Mouse (Mus musculus) adipocyte (in vitro differentiated cells): Measurements from ENCODE around the gene Pmvk.

Source experiments
- DNase-seq: peaks from one replicate; pipeline ENCODE4 v3.0.0-alpha.2; 2016; ENCODE audit warnings: low spot score

Pmvk gene

DNA sequence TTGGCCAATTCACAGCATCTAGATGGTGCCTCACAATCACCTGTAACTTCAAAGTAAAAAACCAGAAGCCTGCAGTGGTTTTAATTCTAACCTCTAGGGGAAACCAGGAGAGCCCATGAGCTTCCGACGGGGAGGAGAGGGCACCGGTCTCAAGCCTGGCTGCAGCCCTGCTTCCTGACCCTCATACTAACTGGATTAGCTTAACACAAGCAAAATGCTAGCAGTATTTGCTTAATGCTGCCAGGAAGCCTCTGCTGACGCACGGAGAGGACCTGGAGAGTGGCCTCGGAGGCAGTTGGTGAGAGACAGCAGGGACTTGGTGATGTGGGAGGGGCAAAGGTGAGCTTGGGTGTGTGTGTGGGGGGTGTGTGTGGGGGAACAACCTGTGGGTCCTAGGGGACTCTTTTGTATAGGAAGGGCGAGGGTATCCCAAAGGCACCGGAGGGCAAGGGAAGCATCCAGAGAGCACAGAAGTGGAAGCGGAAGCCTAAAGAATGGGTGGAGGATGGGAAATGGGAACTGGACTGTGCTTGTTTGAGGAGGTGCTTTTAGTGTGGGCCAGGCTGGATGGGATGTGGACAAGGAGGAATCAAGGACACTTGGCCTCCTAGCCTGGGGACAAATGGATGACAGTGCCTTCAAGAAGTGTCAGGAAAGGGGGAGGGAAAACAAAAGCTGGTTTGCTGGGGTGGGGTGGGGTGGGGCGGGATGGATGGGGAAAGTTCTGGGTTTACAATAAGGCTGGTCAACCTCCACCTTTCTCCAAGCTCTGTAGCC lies at the start of gene Pmvk:
Pmvk (plus strand) TSS at position 141 of the 777 bp plus-strand sequence.
- DNase-seq, result no peak

DNA sequence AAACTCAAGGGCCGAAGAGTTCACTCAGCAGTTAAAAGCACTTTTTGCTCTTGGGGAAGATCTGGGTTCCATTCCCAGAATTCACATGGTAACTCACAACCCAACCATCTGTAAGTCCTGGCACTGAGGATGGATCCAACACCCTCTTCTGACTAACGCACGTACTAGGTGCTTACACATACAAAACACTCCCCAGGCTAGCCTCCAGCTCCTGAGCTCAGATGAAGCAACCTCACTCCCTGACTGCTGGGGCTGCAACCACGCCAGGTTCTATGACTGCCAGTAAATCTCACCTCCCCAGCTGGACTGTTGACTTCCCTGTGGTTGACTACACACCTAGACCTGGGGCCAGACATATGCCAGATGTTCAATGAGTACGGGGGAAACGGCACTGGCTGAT lies 47.5 kb upstream of the Pmvk start:
- DNase-seq, result no peak

DNA sequence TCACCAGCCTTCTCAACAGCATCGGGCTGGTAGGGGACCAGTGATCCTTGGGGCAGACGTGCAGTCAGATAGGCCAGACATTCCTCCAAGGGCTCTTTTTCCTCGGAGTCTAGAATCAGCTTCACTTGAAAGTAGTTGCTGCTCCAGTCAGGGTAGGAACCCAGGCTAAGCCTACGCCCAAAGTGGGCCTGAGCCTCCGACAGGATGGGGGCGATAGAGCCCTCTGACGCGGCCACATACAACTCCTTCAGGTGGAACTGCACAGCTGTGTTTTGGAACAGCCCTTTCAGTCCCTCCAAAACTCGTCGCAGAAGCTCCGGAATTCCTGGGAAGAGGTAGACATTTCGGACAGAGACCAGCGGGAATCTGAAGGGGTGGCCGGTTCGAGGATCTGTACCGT lies 45.9 kb upstream of the Pmvk start:
- DNase-seq, result no peak

DNA sequence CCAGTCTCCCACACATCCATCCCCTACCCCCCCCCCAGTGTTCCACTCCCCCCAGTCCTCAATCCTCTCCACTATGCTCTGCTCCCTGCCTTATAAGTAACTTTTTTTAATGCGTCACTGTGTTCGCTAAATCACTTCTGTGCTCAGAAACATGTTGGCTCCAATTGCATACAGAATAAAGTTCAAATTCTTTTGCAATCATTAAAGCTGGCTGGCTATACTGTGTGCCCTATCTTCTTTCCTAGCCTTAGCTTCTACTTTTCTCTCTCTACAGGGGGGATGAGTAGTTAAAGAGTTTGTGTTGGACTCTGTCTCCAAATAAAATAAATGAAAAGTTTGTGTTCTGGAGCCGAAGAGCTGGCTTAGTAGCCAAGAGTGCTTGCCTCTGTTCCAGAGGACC lies 44.6 kb upstream of the Pmvk start:
- DNase-seq, result peak; percentile 79

DNA sequence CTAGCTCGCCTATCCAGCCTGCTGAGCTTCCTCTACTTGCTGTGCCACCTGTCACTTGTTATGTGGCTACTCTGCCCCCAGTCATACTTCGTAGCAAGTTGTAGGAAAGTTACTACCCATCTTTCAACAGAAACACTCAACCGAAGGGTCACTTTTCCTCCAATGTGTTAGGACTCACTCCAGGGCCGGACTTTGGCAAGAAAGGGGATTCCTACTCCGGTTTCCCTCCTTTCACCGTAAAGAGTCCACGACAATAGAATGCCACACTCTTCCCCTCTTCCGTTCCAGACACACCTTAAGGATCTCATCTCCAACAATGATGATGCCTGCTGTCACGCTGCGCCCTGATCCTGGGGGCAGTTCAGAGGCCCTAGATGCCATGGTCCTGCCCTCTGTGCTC lies 43.5 kb upstream of the Pmvk start:
- no peak for DNase-seq

DNA sequence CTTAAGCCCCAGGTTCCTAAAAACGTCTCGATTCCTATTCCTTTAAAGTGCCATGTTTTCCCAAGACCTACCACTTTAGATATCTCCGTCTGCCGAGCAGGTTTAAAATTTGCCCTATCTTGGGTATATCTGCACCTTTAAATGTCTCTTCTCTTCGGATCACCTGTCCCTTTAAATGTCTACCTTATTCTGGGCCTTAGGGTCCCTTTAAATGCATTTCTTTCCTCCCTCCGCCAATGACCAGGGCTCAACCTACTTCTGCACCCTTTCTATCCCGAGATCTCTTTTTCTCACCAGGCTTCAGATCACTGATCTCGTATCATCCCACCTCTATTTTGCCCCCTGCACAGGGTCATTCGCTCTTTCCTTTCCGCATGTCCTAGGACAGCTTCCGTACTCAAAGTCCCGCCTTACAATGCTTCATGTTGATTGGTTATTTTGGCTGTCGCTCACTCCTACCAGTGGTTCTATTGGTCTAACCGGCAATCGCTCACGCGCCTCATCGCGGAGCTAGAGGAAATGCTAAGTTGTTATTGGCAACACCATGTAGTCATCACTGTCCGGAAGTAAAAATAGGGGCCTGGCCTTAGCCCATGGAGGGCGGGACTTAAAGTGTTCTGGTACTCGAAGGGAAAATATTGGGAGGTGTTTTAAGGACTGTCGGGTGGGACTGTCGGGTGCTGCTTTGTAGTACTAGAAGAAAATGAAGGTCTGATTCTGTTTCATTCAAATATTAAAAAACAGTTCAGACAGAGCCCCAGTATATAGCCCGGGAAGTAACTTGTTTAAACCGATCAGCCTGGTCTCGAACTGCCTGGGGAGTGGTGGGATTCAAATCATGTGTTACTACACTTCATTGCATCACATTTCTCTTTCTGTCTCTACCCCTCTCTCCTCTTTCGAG lies 42.6 kb upstream of the Pmvk start, which contains the start of gene Flad1:
Flad1 (minus strand) TSS at position 381 of the 904 bp plus-strand sequence.
- peak; percentile 100 for DNase-seq

DNA sequence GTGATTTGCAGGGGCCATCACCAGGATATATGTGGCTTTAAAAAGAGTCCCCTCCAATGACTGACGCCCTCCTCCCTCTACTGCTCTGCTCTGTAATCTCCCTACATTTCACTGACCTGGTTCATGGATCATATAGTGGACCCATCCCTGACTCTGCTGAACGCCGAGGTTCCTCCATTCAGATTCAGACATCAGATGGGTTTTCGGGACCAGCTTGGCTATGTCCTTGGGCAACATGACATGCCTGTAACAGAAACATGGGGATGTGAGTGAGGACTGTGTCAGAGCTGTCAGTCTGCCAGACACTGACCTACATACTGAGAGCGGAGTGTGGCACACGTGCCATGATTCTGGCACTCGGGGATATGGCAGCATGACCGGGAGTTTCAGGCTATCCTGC lies 38.2 kb upstream of the Pmvk start:
- no peak for DNase-seq

DNA sequence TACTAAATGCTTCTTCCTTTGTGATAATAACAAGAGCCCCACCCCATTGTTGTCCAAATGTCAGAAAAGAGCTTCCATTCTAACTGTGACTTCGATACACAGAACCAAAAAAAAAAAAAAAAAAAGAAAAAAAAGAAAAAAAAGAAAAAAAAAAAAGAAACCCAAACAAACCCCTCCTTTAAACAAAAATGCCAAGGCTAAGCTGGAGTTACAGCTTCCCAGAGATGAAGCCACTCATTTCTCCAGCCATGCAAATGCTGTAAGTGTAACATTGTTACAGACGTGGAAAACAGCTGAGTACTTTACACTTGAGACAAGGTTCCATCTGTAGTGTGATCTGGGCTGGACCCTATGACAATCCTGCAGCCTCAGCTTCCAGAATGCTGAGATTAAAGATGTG lies 37.2 kb upstream of the Pmvk start:
- DNase-seq, result no peak

DNA sequence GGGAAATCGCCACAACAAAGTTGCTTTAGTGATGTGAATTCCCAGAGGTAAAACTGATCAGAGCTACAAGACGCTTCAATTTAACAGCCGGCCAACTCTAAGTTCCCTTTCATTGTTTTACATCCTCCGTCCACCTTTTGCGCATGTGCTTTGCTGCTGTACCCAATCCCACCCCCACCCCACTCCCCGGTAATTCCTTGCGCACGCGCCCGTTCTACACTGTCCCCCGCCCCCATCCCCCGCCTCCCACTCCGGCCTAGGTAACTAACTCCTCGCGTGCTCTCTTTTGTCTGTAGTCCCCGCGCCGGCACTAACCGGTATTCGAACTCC lies 36.5 kb upstream of the Pmvk start:
- no peak for DNase-seq

DNA sequence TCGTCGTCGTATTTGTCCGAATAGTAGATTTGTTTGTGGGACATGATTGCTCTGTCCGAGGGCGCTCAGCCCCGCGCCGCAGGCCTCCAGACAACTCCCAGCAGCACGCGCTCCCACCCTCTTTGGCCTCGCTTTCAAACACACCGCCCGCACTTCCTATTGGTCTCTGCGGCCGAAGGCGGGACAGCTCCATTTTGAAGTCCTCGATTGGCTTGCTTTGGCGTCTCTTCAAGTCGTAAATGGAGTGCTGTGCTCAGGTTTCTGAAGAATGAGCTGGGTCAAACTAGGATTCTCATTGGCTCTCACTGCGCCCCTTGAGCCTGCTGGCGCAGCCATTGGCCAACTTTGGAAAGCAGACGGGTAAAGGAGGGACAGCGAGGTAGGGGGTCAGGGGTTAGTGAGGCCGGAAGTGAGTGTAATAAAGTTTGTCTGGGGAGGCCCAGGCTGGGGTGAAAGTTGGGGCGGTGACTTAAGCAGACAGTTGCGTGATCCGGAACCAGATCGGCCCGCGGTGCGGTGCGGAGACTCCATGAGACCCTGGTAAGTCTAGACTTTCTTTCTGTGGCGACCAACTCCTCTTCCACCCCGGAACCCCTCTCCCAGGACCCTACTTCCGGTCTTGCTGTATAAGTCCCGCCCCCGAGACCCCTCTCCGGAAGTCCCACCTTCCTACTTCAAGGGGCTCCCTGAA lies 36.0 kb upstream of the Pmvk start, which contains the start of the genes Cks1b and Shc1:
Cks1b (minus strand) TSS at position 214 of the 691 bp plus-strand sequence.
Shc1 (plus strand) TSS at position 274 of the 691 bp plus-strand sequence.
- DNase-seq, result peak; percentile 100

DNA sequence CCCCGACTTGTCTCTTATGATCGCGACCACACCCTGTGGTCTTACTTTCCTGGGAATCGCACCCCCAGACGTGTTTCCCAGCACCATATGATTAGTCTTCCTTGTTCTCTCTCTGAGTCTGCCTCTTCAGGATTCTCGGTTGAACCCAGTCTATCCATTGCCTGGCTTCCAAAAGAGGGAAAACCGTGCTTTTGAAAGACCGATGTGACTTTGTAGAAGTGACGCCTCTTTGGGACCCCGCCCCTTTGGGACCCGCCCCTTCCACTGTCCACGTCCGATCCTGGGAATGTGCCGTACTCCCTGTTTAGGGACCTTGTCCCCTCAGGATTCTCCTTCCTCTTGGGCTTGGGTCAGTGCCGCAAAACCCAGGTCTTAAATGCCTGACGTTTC lies 35.5 kb upstream of the Pmvk start:
- DNase-seq, result peak; percentile 95

DNA sequence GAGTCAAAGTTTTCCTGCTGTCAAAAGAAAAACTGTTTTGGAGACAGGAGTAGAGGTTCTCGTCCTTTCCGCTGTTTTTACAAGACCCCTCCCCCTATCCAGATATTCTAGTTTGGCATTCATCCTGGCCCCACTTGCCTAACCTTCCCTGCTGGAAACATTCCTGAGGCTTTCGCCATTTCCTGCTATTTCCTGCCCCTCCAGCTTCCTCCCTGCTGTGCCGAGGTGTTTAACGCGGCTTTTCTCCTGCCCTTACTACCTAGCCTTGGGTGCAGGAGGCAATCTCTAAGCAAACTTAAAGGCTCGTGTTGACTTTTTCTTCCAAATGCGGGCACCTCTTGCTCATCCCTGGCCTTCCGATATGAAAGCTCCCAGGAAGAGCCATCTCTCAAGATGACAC lies 34.8 kb upstream of the Pmvk start:
- peak; percentile 93 for DNase-seq

DNA sequence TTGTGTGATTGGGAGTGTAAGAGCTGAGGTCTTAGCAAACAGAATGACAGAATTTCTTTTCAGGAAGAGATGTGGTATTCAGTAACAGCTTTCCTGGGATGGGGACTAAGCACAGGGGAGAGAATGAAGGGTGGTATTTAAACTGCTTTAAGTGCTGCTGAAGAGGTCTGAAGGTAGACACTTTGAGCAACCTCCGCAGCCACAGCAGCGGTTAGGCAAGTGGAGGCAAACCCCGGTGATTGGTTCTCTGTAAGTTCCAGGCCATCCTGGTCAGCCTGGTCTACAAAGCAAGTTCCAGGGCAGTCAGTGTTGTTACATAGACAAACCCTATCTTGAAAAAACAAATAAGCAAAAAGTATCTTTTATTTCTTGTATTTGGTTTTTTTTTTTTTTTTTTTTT lies 34.4 kb upstream of the Pmvk start:
- DNase-seq, result no peak

DNA sequence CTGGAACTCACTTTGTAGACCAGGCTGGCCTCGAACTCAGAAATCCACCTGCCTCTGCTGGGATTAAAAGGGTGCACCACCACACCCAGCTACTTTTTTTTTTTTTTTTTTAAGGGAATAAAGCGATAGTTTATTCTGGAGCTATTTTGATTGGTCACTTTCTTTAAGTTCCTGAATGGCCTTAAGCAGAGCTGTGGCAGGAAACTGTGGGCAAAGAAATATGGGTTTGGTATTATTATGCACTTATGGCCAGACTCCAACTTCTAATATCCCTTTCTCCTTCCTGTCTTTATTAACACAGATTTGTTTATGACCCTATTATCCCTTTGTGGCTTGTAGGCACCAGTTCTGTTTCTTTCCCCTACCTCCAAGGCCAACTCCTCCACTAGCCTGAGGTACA lies 33.9 kb upstream of the Pmvk start:
- DNase-seq, result no peak

DNA sequence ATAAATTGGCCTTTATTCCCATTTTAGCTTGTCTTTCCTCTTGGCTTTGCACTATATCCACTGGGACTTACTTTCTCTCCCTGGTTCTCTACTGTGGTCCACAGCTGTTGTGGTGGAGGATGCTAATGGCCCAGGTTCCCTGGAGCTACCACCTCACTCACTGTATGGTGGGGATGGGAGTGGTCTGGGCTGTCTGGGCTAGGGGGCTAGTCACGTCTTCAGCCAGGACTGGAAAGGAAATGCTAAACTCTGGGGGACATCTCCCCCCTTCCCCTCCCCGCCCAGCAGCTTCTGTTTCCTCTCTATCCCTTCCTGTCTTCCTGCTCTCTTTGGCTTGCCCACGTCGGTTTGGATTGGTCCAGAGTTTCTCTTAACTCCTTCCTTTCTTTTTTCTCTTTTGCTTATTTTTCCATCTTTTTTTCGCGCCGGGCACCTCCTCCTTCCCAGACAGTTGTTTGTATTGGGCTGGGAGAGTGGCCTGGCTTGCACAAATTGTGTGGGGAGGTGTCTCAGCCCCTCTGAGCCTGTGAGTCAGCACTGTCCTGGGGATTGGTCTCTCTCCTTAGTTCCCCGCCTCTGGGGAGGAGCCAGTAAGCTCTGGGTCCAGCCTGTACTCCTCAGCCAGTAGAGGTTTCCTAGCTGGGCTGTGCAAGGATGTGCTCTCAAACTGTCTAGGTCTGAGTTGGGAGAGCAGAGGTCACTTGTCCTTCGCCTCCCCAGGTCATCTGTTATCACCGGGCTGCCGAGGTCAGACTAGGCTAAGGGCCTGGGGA lies 33.2 kb upstream of the Pmvk start:
- DNase-seq, result peak; percentile 98

DNA sequence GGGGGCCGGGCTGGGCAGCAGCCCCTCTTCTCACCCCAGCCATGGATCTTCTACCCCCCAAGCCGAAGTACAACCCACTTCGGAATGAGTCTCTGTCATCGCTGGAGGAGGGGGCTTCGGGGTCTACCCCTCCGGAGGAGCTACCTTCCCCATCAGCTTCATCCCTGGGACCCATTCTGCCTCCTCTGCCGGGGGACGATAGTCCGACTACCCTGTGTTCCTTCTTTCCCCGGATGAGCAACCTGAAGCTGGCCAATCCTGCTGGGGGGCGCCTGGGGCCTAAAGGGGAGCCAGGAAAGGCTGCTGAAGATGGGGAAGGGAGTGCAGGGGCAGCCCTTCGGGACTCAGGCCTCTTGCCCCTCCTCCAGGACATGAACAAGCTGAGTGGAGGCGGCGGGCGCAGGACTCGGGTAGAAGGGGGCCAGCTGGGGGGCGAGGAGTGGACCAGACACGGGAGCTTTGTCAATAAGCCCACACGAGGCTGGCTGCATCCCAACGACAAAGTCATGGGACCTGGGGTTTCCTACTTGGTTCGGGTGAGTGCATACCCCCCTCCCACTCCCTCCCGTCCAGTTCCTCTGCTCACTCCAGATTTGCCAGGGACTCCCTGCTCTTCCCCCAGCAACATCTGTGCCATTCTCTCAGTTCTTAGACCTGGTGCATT lies 32.4 kb upstream of the Pmvk start:
- DNase-seq, result no peak

DNA sequence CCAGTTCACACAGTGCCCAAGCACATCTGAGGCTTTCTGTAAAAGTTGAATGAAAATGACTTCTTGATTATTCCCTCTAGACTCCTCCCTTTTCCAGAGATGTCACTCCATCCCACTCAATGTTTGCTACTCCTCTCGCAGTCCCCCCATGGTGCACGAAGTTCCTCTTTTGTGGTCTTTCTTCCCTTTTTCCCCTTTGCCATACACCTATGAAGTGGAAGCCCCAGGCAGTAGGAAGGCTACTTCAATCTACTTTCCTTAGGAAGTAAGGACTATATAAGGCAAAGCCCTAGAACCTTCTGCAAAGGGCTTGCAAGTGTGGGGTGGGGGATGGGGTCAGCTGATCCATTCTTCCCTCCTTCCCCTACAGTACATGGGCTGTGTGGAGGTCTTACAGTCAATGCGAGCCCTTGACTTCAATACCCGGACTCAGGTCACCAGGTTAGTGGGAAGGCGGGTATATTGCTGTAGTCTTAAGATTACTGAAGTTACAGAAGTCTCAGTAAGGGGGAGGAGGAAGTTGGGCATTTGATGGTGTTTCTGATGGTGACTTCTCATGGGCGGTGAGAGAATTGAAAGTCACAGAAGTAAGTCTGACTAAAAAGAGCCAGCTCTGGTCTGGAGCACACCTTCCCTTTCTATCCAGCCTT lies 31.7 kb upstream of the Pmvk start:
- DNase-seq, result no peak

DNA sequence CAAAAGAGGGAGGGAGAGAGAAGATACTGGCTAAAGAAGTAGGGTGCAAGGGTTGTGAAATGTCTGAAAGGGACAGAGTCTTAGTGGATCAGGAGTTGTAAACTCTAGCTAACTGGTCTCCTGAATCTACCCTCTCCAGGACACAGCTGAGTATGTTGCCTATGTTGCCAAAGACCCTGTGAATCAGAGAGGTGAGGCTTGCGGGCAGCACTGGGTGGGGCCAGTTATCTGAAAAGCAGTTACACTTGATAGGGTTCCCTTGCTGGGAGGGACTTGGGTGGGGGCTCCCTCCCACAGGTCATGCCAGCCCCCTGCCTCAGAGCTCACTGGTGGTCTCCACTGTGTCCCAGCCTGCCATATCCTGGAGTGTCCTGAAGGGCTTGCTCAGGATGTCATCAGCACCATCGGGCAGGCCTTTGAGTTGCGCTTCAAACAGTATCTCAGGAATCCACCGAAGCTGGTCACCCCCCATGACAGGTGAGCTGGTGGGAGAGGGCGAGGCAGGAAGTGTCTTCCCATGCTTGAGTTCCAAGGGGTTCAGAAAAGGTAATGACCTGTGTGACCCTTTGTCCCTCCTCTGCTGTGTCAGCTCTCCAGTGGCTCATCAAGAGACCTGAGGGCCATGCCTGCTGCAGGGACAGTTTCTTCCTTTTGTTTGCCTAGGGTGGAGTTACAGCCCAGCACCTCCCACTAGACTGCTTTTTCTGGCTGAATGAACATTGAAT lies 29.8 kb upstream of the Pmvk start:
- DNase-seq, result no peak

DNA sequence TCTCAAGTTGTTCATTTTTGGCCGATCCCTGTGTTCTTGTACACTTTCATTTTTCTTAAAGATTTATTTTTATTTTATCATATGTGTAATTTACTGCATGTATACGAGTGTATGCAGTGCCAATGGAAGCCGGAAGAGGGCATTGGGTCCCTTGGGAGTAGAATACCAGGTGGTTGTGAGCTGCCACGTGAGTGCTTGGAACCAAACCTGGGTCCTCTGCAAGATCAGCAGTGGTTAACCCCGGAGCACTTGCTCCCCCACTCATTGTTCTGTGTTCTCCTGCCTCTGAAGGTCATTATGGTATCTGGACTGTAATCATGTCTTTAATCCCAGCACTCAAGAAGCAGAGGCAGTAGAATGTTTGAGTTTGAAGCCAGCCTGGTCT lies 29.2 kb upstream of the Pmvk start:
- DNase-seq, result no peak

DNA sequence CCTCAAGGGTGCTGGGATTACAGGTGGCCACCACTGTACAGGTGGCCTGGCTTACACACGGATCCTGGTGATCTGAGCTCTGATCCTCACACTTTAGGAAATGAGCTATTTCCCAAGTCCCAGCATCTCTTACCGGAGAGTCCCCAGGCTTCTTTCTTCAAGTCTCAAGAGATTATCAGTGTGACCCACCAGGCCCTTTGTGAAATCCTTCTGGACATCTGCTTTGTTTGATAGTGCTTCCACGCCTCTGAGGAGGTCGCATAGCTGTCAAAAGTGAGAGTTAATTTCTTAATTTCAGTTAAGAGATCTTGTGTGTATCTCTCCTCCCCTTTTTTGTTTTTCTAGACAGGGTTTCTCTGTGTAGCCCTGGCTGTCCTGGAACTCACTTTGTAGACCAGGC lies 28.5 kb upstream of the Pmvk start:
- no peak for DNase-seq
